Mouse (Mus musculus) G1E (cell line): Measurements from ENCODE around the gene Nfrkb. TPM values are rescaled to one million over a fixed set of nuclear protein-coding genes. Genes with fewer than 3 reads are reported as not detected.
A peak's percentile ranks its signal among the peaks of the same experiment; 100 is the strongest.

Source experiments
- ATAC-seq: 2 replicates; pipeline ENCODE4 v1.8.0; 2016; ENCODE audit warnings: mild to moderate bottlenecking; ENCODE audit not compliant: insufficient number of reproducible peaks, poor library complexity, low FRiP score, severe bottlenecking; ENCODE audit errors: extremely low read depth
- DNase-seq: peaks from one replicate; pipeline ENCODE4 v3.0.0; 2012; ENCODE audit warnings: low spot score
- H3K27me3 ChIP-seq: 2 replicates; pipeline ENCODE4 v1.6.1; 2012; ENCODE audit warnings: mild to moderate bottlenecking, low read length, inconsistent platforms; ENCODE audit not compliant: insufficient read depth
- H3K36me3 ChIP-seq: replicated peaks from 2 replicates; pipeline ENCODE3; 2012; ENCODE audit warnings: mild to moderate bottlenecking, inconsistent platforms
- H3K4me1 ChIP-seq: 2 replicates; pipeline ENCODE4 v1.6.1; 2012; ENCODE audit warnings: low read depth, low read length, inconsistent platforms, mixed read lengths; ENCODE audit not compliant: insufficient read depth
- H3K4me3 ChIP-seq: 2 replicates; pipeline ENCODE4 v1.5.1; 2012; ENCODE audit warnings: low read depth, mild to moderate bottlenecking, inconsistent platforms, low read length, moderate library complexity, mixed read lengths
- H3K9me3 ChIP-seq: replicated peaks from 2 replicates; pipeline ENCODE4 v1.6.1; 2012; ENCODE audit warnings: inconsistent platforms
- CTCF ChIP-seq: IDR thresholded peaks from 2 replicates; pipeline ENCODE4 v1.5.1; 2012; ENCODE audit warnings: low read depth, low read length, inconsistent platforms, mixed read lengths
- GATA1 ChIP-seq: IDR thresholded peaks from 2 replicates; pipeline ENCODE4 v1.6.1; 2012; ENCODE audit warnings: borderline replicate concordance, low read length, inconsistent platforms, mixed read lengths
- GATA2 ChIP-seq: IDR thresholded peaks from 2 replicates; pipeline ENCODE4 v1.6.1; 2012; ENCODE audit warnings: low read depth, low read length, inconsistent platforms, borderline replicate concordance
- POLR2AphosphoS5 ChIP-seq: IDR thresholded peaks from 2 replicates; pipeline ENCODE4 v1.6.1; 2012; ENCODE audit warnings: low read depth, low read length, inconsistent platforms; ENCODE audit not compliant: insufficient replicate concordance
- TAL1 ChIP-seq: conservative IDR thresholded peaks from 2 replicates; pipeline ENCODE4 v1.6.1; 2012; ENCODE audit warnings: low read depth, low read length, inconsistent platforms, mixed read lengths
- polyA plus RNA-seq: library from polyadenylated mRNA; stranded (reverse); fragments of >175 nt; gene quantifications from 2 replicates; pipeline ENCODE4 v1.2.3, GENCODE M21; 2012
- total RNA-seq, 2 experiments: library from RNA; stranded (forward) in 1 of 2; stranded (reverse) in 1 of 2; fragments of 200-1000 nt in 1 of 2; fragments of >200 nt in 1 of 2; fragmentation: Nextera tagmentation in 1 of 2; gene quantifications; 2 replicates each; pipeline ENCODE4 v1.2.3; 2014 to 2017

The Nfrkb gene
- total and polyA plus RNA-seq, 3 experiments = 21.2 to 39.9 (median 23.8) TPM

DNA sequence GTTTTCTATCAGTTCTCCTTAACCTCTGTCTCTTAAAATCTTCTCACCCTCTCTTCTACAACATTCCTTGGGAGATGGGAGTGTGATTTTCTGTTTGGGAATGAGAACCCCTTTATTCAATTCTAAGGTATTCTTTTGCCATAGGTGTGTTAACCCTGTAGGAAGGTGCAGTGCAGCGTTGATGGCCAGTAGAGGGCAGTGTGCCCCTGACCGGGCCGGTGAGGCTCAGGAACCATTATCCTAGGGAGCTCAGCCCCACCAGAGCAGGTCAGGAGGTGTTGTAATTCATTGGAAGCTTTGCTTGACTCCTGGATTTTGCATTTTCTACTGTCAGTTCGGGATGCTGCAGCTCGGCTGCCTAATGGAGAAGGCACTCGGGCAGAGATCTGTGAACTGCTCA is 19.2 kb downstream of the Nfrkb start:
- DNase-seq (no peak), ATAC-seq (no peak)
- H3K4me3 ChIP-seq = no peak overlapping the region
- TF ChIP-seq GATA2 (no peak), GATA1 (no peak), CTCF (peak; percentile 81), POLR2AphosphoS5 (no peak), TAL1 (no peak)
- H3K27me3 ChIP-seq = no peaks in the 10 kb centered on the region
- no peaks in the 10 kb centered on the region for H3K9me3 ChIP-seq
- H3K36me3 ChIP-seq = peaks cover 82% of the 10 kb centered on the region
- H3K4me1 ChIP-seq = peaks cover under 1% of the 10 kb centered on the region; the same call in 1 of the 2 replicates

DNA sequence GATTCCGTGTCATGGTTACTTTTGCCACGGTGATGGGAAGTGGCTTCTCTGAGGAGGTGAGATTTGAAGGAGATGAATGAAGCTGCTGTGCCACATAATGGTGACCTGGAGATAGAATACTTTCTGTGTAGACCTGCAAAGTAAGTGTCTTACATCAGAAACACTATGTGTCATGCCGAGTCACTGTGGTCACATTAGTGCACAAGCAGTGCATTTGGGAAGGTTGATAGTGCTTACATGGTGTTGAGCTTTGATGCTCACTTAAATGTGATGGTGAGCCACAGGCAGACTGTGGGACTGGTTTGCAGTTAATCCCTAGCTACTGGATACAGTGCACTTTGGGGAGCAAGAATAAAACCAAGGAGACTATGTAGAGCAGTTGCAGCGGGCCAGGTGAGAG is 26.2 kb downstream of the Nfrkb start:
- no peak for TF ChIP-seq POLR2AphosphoS5
- no peak for TF ChIP-seq GATA1
- no peak for TF ChIP-seq GATA2
- TF ChIP-seq TAL1 = no peak
- no peak for TF ChIP-seq CTCF
- H3K36me3 ChIP-seq = peaks cover 92% of the 10 kb centered on the region
- ATAC-seq (peak; percentile 63), DNase-seq (peak; percentile 16)
- no peak overlapping the region for H3K4me3 ChIP-seq
- H3K4me1 ChIP-seq = peaks cover 16% of the 10 kb centered on the region
- no peaks in the 10 kb centered on the region for H3K9me3 ChIP-seq
- no peaks in the 10 kb centered on the region for H3K27me3 ChIP-seq

DNA sequence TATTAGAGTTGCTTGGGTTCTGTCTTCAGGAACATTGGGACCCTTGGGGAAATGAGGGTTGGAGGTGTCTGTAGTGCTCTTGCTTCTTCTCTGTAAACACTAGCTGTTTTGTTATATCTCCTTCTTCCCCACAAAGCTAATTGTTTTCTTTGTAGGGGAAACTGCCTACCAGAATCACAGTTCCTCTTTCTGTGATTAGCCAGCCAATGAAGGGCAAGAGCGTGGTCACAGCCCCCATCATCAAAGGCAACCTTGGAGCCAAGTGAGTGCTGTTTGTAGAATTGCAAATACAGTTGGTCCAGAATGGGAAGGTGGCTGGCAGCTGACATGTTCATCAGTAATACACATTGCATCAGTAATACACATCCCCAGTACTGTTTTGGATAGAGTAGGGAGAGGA is 32.8 kb downstream of the Nfrkb start:
- Histone ChIP-seq H3K4me3 (no peak overlapping the region), H3K4me1 (peaks cover 3% of the 10 kb centered on the region), H3K9me3 (no peaks in the 10 kb centered on the region), H3K27me3 (no peaks in the 10 kb centered on the region), H3K36me3 (peaks cover 84% of the 10 kb centered on the region)
- DNase-seq = peak; percentile 14
- ATAC-seq = no peak
- no peak for TF ChIP-seq GATA1
- no peak for TF ChIP-seq CTCF
- TF ChIP-seq GATA2 = no peak
- no peak for TF ChIP-seq POLR2AphosphoS5
- no peak for TF ChIP-seq TAL1

DNA sequence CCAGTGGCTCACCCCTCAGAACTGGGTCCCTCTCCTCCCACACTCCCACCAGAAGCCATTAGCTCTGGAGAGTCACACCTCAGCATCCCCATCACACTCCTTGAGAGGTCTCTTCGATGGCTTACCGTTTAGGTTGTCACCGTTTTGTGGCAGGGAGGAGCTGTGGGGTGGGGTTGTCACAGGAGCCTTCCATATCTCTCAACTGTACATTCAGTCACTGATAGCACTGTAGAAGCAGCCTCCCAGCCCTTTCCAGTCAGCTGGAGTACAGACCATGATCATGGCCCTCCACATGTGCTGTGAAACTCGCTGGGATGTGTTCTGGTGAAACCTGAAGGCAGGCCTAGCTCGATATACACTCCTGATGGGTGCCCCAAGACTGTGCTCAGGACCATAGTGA is 36.2 kb downstream of the Nfrkb start:
- Histone ChIP-seq H3K9me3 (no peaks in the 10 kb centered on the region), H3K4me1 (peaks cover 3% of the 10 kb centered on the region), H3K36me3 (peaks cover 57% of the 10 kb centered on the region), H3K4me3 (no peak overlapping the region), H3K27me3 (no peaks in the 10 kb centered on the region)
- ATAC-seq (no peak), DNase-seq (no peak)
- TF ChIP-seq CTCF (no peak), GATA2 (no peak), TAL1 (no peak), POLR2AphosphoS5 (no peak), GATA1 (no peak)

DNA sequence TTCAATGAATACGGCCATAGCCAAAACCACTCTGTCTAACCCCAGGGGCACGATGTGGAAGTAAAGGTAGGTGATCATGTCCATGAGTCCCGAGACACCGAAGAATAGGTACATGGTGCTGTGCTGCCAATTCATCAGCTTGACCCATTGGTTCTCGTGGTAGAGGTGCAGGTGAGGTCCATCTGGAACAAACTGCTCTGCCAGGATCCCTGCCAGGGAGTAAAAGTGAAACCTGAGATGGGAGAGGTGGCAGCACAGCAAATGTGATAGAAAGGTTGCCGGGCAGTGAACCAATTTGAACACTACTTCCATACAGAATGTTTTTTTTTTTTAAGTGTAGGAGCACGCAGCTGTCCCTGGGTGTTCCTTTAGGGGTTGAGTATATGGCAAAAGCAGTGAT is 43.0 kb downstream of the Nfrkb start:
- Histone ChIP-seq H3K4me3 (no peak overlapping the region), H3K36me3 (peaks cover 2% of the 10 kb centered on the region), H3K27me3 (peaks cover 12% of the 10 kb centered on the region; the same call in 1 of the 2 replicates), H3K9me3 (no peaks in the 10 kb centered on the region), H3K4me1 (peaks cover 2% of the 10 kb centered on the region; the same call in 1 of the 2 replicates)
- DNase-seq (no peak), ATAC-seq (no peak)
- TF ChIP-seq GATA1 (no peak), CTCF (no peak), GATA2 (no peak), POLR2AphosphoS5 (no peak), TAL1 (no peak)

- ATAC-seq (no peak), DNase-seq (no peak)
- TF ChIP-seq GATA1 = no peak
- TF ChIP-seq GATA2 = no peak
- no peak for TF ChIP-seq TAL1
- no peak for TF ChIP-seq CTCF
- no peak for TF ChIP-seq POLR2AphosphoS5
- Histone ChIP-seq H3K4me3 (no peak overlapping the region), H3K9me3 (no peaks in the 10 kb centered on the region), H3K27me3 (peaks cover 12% of the 10 kb centered on the region; the same call in 1 of the 2 replicates), H3K36me3 (no peaks in the 10 kb centered on the region), H3K4me1 (peaks cover 2% of the 10 kb centered on the region; the same call in 1 of the 2 replicates)
Observed at GRCm38 (mm10) chr9:31430011-31430410, 44.0 kb downstream of the Nfrkb start.
